Mouse (Mus musculus): ENCODE measurements around the gene Myh2. TPM values are rescaled to one million over a fixed set of nuclear protein-coding genes. Genes with fewer than 3 reads are reported as not detected.

Gene Myh2
- 9.2 TPM in 2 replicates for polyA plus RNA-seq (2015; fragmentation: Nextera tagmentation; extraction: Ambion mirVana)

DNA sequence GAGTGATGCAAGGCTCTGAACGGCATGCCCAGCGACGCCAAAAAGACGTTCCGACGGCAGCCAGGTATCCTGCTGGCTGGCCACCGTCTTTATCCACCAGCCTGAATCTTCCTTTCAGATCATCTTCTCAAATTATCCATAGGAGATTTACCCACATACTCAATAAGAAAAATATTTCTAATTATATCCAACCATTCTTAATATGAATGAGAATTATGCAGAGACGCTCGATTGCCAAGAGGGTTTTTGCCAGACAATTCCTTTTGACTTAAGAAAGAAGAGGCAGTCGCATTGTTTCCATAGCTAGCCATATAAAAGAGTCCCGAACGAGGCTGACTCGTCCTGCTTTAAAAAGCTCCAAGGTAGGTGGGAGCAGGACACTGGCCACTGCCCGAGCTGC lies at the start of gene Myh2:
Gene Myh2, plus strand, starts transcription at position 301 of the 400 bp plus-strand sequence.

DNA sequence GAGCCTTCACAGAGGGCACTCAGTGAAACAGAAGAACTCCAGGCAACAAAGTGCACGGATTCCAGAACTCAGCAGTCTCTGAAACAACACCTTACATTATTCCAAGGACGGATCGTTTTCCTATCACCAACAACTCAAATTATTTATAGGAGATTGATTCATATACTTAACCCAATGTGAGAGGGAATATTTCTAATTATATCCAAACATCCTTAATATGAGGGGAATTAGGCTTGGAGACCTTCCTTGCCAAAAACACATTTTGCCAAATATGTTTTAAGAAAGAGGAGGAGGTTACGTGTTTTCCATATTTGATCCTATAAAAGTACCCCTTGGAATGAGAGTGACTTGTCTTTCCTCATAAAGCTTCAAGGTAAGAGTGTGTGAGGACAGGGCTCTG lies 28.9 kb downstream of the Myh2 start, which contains the start of gene Myh1:
Gene Myh1, plus strand, starts transcription at position 301 of the 400 bp plus-strand sequence.

DNA sequence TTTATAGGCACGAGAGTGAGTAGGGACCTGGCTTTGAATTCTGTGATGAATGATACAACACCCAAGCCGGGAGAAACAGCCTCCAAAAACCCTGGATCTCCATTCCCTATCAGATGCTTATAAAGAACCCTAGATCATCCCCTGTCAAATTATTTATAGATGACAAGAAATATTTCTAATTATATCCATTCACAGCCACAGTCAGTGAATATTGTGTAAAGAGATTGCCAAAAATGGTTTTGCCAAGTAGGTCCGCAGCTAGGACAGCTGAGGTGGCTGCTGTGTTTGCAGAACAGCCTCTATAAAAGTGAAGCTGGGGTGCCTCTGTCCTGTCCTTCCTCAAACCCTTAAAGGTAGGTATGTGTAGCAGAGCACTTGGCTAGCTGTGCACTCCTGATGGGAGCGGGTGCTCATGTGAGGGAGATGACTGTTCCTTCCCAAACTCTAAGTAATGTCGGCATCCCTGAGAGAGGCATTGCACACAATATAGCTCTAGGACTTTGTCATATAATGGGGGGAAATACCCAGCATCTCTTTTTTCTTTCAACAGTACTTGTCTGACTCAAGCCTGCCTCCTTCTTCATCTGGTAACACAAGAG lies 66.8 kb downstream of the Myh2 start, which contains the start of gene Myh4:
Gene Myh4, plus strand, starts transcription at position 549 of the 599 bp plus-strand sequence.

Other genes starting within 250 kb of the Myh2 start
- gene Tmem238l, start 214.4 kb upstream of the Myh2 start, polyA plus RNA-seq (2015; fragmentation: Nextera tagmentation; extraction: Ambion mirVana) = not detected in 2 replicates
- 2.0 and 2.2 TPM in 2 replicates for gene Tmem220, start 145.9 kb upstream of the Myh2 start, polyA plus RNA-seq (2015; fragmentation: Nextera tagmentation; extraction: Ambion mirVana)
- 16.1 and 17.6 TPM in 2 replicates for gene Adprm, start 118.4 kb upstream of the Myh2 start, polyA plus RNA-seq (2015; fragmentation: Nextera tagmentation; extraction: Ambion mirVana)
- 13.8 and 14.1 TPM in 2 replicates for gene Sco1, start 118.4 kb upstream of the Myh2 start, polyA plus RNA-seq (2015; fragmentation: Nextera tagmentation; extraction: Ambion mirVana)
- 576 and 700 TPM in 2 replicates for gene Myh3, start 92.7 kb upstream of the Myh2 start, polyA plus RNA-seq (2015; fragmentation: Nextera tagmentation; extraction: Ambion mirVana)
- 23.4 and 29.1 TPM in 2 replicates for gene Myh1, start 29.0 kb downstream of the Myh2 start, polyA plus RNA-seq (2015; fragmentation: Nextera tagmentation; extraction: Ambion mirVana)
- gene Myh4, start 67.0 kb downstream of the Myh2 start, polyA plus RNA-seq (2015; fragmentation: Nextera tagmentation; extraction: Ambion mirVana) = 15.9 and 21.4 TPM in 2 replicates
- 4,587 and 6,308 TPM in 2 replicates for gene Myh8, start 106.1 kb downstream of the Myh2 start, polyA plus RNA-seq (2015; fragmentation: Nextera tagmentation; extraction: Ambion mirVana)
- gene Myh13, start 150.6 kb downstream of the Myh2 start, polyA plus RNA-seq (2015; fragmentation: Nextera tagmentation; extraction: Ambion mirVana) = 1.3 and 1.5 TPM in 2 replicates